Mouse (Mus musculus) naive thymus-derived CD4-positive, alpha-beta T cell, adult 2 months (primary cell): ENCODE data around the gene Csf2.
"Not testable (repeated sequence)": the region's sequence is repeated elsewhere in the genome, so short reads cannot be mapped to it uniquely, and the experiment has no call there.

Source experiments
- DNase-seq: peaks from one replicate; pipeline ENCODE4 v3.0.0-alpha.2; 2011; ENCODE audit warnings: low read depth

The Csf2 gene

GRCm38 (mm10) chr11:54248940-54249717 lies at the start of gene Csf2:
TSS of gene Csf2 (minus strand) at chr11:54249667.
- DNase-seq, result peak; percentile 42

GRCm38 (mm10) chr11:54298777-54299176 lies 49.3 kb upstream of the Csf2 start:
- DNase-seq, result no peak

- DNase-seq, result not testable (repeated sequence)
Measured at GRCm38 (mm10) chr11:54297471-54297870, 48.0 kb upstream of the Csf2 start.

GRCm38 (mm10) chr11:54296734-54297133 lies 47.3 kb upstream of the Csf2 start:
- DNase-seq, result peak; percentile 23

GRCm38 (mm10) chr11:54295971-54296370 lies 46.5 kb upstream of the Csf2 start:
- no peak for DNase-seq

- no peak for DNase-seq
Measured at GRCm38 (mm10) chr11:54293980-54294807, 44.7 kb upstream of the Csf2 start.

- DNase-seq, result no peak
Measured at GRCm38 (mm10) chr11:54292163-54292562, 42.7 kb upstream of the Csf2 start.

GRCm38 (mm10) chr11:54287821-54288453 lies 38.5 kb upstream of the Csf2 start:
- DNase-seq, result peak; percentile 51

GRCm38 (mm10) chr11:54271437-54271949 lies 22.0 kb upstream of the Csf2 start:
- no peak for DNase-seq

- no peak for DNase-seq
Measured at GRCm38 (mm10) chr11:54269191-54269896, 19.9 kb upstream of the Csf2 start.

GRCm38 (mm10) chr11:54267177-54267576 lies 17.7 kb upstream of the Csf2 start, which contains the start of gene Il3:
TSS of gene Il3 (minus strand) at chr11:54267277.
- DNase-seq, result no peak

- DNase-seq, result peak; percentile 88
Measured at GRCm38 (mm10) chr11:54264542-54264941, 15.1 kb upstream of the Csf2 start.

GRCm38 (mm10) chr11:54263405-54264031 lies 14.1 kb upstream of the Csf2 start:
- DNase-seq, result peak; percentile 51

- DNase-seq, result peak; percentile 85
Measured at GRCm38 (mm10) chr11:54256624-54257376, 7.3 kb upstream of the Csf2 start.

GRCm38 (mm10) chr11:54254114-54254513 lies 4.6 kb upstream of the Csf2 start:
- peak; percentile 61 for DNase-seq

- no peak for DNase-seq
Measured at GRCm38 (mm10) chr11:54250575-54250974, 1.1 kb upstream of the Csf2 start.

GRCm38 (mm10) chr11:54249748-54250147 lies 281 bp upstream of the Csf2 start:
- no peak for DNase-seq

- DNase-seq, result no peak
Measured at GRCm38 (mm10) chr11:54247251-54247950, 2.1 kb downstream of the Csf2 start.

- DNase-seq, result no peak
Measured at GRCm38 (mm10) chr11:54244465-54244864, 5.0 kb downstream of the Csf2 start.

- DNase-seq, result no peak
Measured at GRCm38 (mm10) chr11:54242494-54242893, 7.0 kb downstream of the Csf2 start.
